Mouse (Mus musculus): ENCODE measurements around the gene Axin2. TPM values are rescaled to one million over a fixed set of nuclear protein-coding genes. Genes with fewer than 3 reads are reported as not detected.

The Axin2 gene
- polyA plus RNA-seq, 1 experiment from 2014 or later = not detected

DNA sequence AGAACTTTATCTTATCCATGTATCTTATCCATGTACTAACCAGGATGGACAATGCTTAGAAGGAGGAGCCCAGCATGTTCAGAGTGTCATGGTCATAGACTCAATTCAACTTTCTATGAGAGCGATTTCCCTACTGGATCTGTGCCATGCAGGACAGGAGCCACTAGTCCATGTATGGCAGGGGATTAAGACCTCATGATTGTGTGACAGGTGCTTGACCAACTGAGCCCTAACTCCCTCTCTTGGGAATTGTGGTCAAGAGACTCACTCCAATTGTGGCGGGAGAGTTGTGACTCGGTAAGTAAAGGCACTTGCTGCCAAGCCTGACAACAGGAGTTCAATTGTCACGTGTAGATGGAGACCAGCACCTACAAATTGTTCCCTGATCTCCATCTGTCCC, 67.6 kb downstream of the Axin2 start:
- Histone ChIP-seq H3K27ac (no peak overlapping the region), H3K36me3 (ENCODE audit: inconsistent target) (no peaks in the 10 kb centered on the region), H3K79me2 (ENCODE audit: inconsistent target) (no peaks in the 10 kb centered on the region), H3K4me3 (ENCODE audit: inconsistent target) (no peak overlapping the region)
- WGBS (ENCODE audit: missing documents) = 84% methylated on average over 4 of the region's 4 CpGs

GRCm38 (mm10) chr11:108988258-108988657, 68.1 kb downstream of the Axin2 start:
- Histone ChIP-seq H3K36me3 (ENCODE audit: inconsistent target) (no peaks in the 10 kb centered on the region), H3K79me2 (ENCODE audit: inconsistent target) (no peaks in the 10 kb centered on the region), H3K27ac (no peak overlapping the region), H3K4me3 (ENCODE audit: inconsistent target) (no peak overlapping the region)
- WGBS (ENCODE audit: missing documents) = 87% methylated on average over 6 of the region's 6 CpGs

- H3K4me3 ChIP-seq (ENCODE audit: inconsistent target) = no peak overlapping the region
- no peaks in the 10 kb centered on the region for H3K36me3 ChIP-seq (ENCODE audit: inconsistent target)
- no peak overlapping the region for H3K27ac ChIP-seq
- WGBS (ENCODE audit: missing documents) = 90% methylated on average over 6 of the region's 8 CpGs
- H3K79me2 ChIP-seq (ENCODE audit: inconsistent target) = no peaks in the 10 kb centered on the region
These were observed 69.8 kb downstream of the Axin2 start for GRCm38 (mm10) chr11:108989940-108990339.

GRCm38 (mm10) chr11:108993414-108993813, 73.3 kb downstream of the Axin2 start:
- WGBS (ENCODE audit: missing documents) = 97% methylated on average over 6 of the region's 6 CpGs
- Histone ChIP-seq H3K4me3 (ENCODE audit: inconsistent target) (no peak overlapping the region), H3K79me2 (ENCODE audit: inconsistent target) (no peaks in the 10 kb centered on the region), H3K36me3 (ENCODE audit: inconsistent target) (no peaks in the 10 kb centered on the region), H3K27ac (no peak overlapping the region)

DNA sequence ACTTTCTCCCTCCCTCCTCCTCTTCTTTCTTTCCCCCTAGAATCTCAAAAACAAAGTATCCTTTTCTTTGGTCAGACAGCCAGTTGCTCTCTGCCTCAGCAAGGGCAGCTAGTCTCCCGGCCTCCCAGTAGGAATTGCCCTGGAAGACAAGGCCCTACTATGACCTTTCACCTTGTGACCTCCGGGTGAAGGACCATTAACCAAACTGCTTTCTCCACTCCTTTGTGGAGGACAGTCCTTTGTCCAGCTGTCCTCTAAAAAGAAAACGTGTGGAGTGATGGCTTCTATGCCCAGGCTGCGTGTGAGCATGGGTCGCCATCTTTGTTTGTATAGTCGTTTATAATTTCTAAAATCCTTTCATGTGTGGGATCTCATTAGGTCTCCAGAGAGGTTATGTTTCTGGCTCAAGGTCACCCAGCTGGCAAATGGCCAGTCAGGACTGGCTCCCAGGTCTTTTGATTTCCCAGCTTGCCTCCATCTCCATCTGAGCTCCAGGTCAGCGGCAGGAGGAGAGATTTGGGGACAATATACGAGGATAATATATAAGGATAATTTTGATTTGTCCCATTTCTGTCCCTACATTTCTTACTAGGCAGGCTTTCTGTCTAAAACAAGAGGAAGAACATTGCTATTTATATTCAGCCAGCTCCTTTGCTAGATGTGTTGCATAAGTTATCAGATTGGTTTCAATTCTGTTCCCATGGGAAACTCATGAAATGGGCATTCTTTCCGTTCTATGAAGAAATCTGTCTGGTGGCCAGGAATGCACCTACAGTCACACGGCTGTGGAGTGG, 75.2 kb downstream of the Axin2 start:
- Histone ChIP-seq H3K79me2 (ENCODE audit: inconsistent target) (no peaks in the 10 kb centered on the region), H3K36me3 (ENCODE audit: inconsistent target) (no peaks in the 10 kb centered on the region), H3K27ac (no peak overlapping the region), H3K4me3 (ENCODE audit: inconsistent target) (no peak overlapping the region)
- WGBS (ENCODE audit: missing documents) = 91% methylated on average over 10 of the region's 10 CpGs

- H3K36me3 ChIP-seq (ENCODE audit: inconsistent target) = no peaks in the 10 kb centered on the region
- H3K79me2 ChIP-seq (ENCODE audit: inconsistent target) = no peaks in the 10 kb centered on the region
- no peak overlapping the region for H3K4me3 ChIP-seq (ENCODE audit: inconsistent target)
- 78% methylated on average over 2 of the region's 2 CpGs for WGBS (ENCODE audit: missing documents)
- H3K27ac ChIP-seq = no peak overlapping the region
These were observed 75.9 kb downstream of the Axin2 start for GRCm38 (mm10) chr11:108995990-108996533.

DNA sequence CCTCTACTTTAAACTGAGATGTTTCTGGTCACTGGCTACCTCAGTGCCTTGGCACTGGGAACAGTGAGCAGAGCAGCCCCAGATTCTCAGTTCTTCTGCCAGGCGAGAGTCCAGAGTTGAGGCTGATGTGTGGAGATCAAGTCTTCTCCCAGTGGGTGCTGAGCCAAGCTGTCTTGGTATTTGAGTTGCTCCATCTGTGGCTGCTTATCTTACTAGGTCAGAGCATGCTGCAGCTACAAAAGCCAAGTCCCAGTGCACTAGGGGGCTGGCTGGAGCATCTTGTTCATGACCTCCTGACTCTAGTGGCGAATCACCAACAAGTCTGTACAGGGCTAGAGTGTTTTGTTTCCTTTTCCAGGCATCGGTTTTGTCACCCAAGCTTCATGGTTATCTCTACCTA, 77.7 kb downstream of the Axin2 start:
- no peak overlapping the region for H3K4me3 ChIP-seq (ENCODE audit: inconsistent target)
- no peaks in the 10 kb centered on the region for H3K79me2 ChIP-seq (ENCODE audit: inconsistent target)
- H3K27ac ChIP-seq = no peak overlapping the region
- H3K36me3 ChIP-seq (ENCODE audit: inconsistent target) = no peaks in the 10 kb centered on the region
- WGBS (ENCODE audit: missing documents) = 95% methylated on average over 3 of the region's 3 CpGs

Other genes with a start within 250 kb of the Axin2 start
- not detected in 3 replicates for gene E030025P04Rik, start 224.0 kb downstream of the Axin2 start, polyA plus RNA-seq (2018)

All from macrophage (primary cell).